Mouse (Mus musculus) embryonic facial prominence, embryonic 11.5 days (tissue): ENCODE data around the gene Grik2. TPM values are rescaled to one million over a fixed set of nuclear protein-coding genes. Genes with fewer than 3 reads are reported as not detected.
A peak's percentile ranks its signal among the peaks of the same experiment; 100 is the strongest.
"Not testable (repeated sequence)": the region's sequence is repeated elsewhere in the genome, so short reads cannot be mapped to it uniquely, and the experiment has no call there.

Source experiments
- ATAC-seq: fragments of 200-750 bp; cut with Nextera tagmentation; replicated peaks from 2 replicates; pipeline ENCODE4 v1.8.0; 2017; ENCODE audit warnings: low read depth; ENCODE audit not compliant: insufficient number of reproducible peaks, low FRiP score, low TSS enrichment
- DNase-seq: peaks from one replicate; pipeline ENCODE4 v3.0.0-alpha.2; 2015; ENCODE audit warnings: low spot score
- H3K27ac ChIP-seq: fragments of 300-500 bp; sonication (generic); replicated peaks from 2 replicates; pipeline ENCODE4 v1.5.1; 2014; ENCODE audit warnings: mild to moderate bottlenecking, low read depth, low read length, control low read depth
- H3K27me3 ChIP-seq: fragments of 300-500 bp; sonication (generic); 2 replicates; pipeline ENCODE4 v1.6.1; 2014; ENCODE audit warnings: mild to moderate bottlenecking, low read length, moderate library complexity, mixed read lengths; ENCODE audit not compliant: control insufficient read depth, insufficient read depth
- H3K36me3 ChIP-seq: fragments of 300-500 bp; sonication (generic); replicated peaks from 2 replicates; pipeline ENCODE4 v1.6.1; 2014; ENCODE audit warnings: low read depth, mild to moderate bottlenecking, low read length, moderate library complexity, mixed read lengths; ENCODE audit not compliant: control insufficient read depth, insufficient read depth
- H3K4me1 ChIP-seq: fragments of 300-500 bp; sonication (generic); 2 replicates; pipeline ENCODE4 v1.6.1; 2014; ENCODE audit warnings: low read length, mixed read lengths; ENCODE audit not compliant: control insufficient read depth, insufficient read depth
- H3K4me2 ChIP-seq: fragments of 300-500 bp; sonication (generic); 2 replicates; pipeline ENCODE4 v1.6.1; 2014; ENCODE audit warnings: low read depth, mild to moderate bottlenecking, control low read depth, low read length, moderate library complexity
- H3K4me3 ChIP-seq: fragments of 300-500 bp; sonication (generic); 2 replicates; pipeline ENCODE4 v1.5.1; 2014; ENCODE audit warnings: low read depth, low read length, control low read depth
- H3K9ac ChIP-seq: fragments of 300-500 bp; sonication (generic); replicated peaks from 2 replicates; pipeline ENCODE4 v1.6.1; 2014; ENCODE audit warnings: mild to moderate bottlenecking, control low read depth, low read length
- H3K9me3 ChIP-seq: fragments of 300-500 bp; sonication (generic); replicated peaks from 2 replicates; pipeline ENCODE4 v1.6.1; 2016; ENCODE audit warnings: mild to moderate bottlenecking, low read length, inconsistent platforms, mixed read lengths; ENCODE audit not compliant: control insufficient read depth
- WGBS: fragments of 180-500 bp; shearing (Covaris S2); extraction: QIAGEN DNeasy Blood & Tissue Kit; methylation state at CpG from one replicate; pipeline ENCODE4 v1.1.7; 2014; 5-methylcytosine and 5-hydroxymethylcytosine counted together
- polyA plus RNA-seq: library from polyadenylated mRNA; unstranded; fragments of >200 nt; fragmentation: Nextera tagmentation; extraction: Ambion mirVana; gene quantifications from 2 replicates; pipeline ENCODE4 v1.2.1, GENCODE M21; 2014

Gene Grik2
- polyA plus RNA-seq, 1 experiment from 2014 or later, result 3.8 TPM

GRCm38 (mm10) chr10:49319880-49320279 lies 468.7 kb downstream of the Grik2 start:
- Histone ChIP-seq H3K4me1 (no peaks in the 10 kb centered on the region), H3K4me3 (no peak overlapping the region), H3K27me3 (no peaks in the 10 kb centered on the region), H3K9ac (no peak overlapping the region), H3K9me3 (no peaks in the 10 kb centered on the region), H3K36me3 (no peaks in the 10 kb centered on the region), H3K27ac (no peak overlapping the region), H3K4me2 (no peak overlapping the region)
- DNase-seq, result no peak
- ATAC-seq, result no peak
- 63% methylated on average over 2 of the region's 2 CpGs for WGBS

GRCm38 (mm10) chr10:49256247-49256939 lies 532.2 kb downstream of the Grik2 start:
- H3K27me3 ChIP-seq, result no peaks in the 10 kb centered on the region
- no peak overlapping the region for H3K27ac ChIP-seq
- ATAC-seq, result peak; percentile 89
- 4% methylated on average over 2 of the region's 2 CpGs for WGBS
- H3K4me1 ChIP-seq, result no peaks in the 10 kb centered on the region
- no peak overlapping the region for H3K4me3 ChIP-seq
- H3K36me3 ChIP-seq, result no peaks in the 10 kb centered on the region
- H3K9ac ChIP-seq, result no peak overlapping the region
- DNase-seq, result peak; percentile 49
- H3K4me2 ChIP-seq, result no peak overlapping the region
- no peaks in the 10 kb centered on the region for H3K9me3 ChIP-seq

GRCm38 (mm10) chr10:49237356-49237755 lies 551.2 kb downstream of the Grik2 start:
- H3K27me3 ChIP-seq, H3K9me3 ChIP-seq, H3K4me3 ChIP-seq, H3K36me3 ChIP-seq, H3K4me2 ChIP-seq, ATAC-seq, H3K27ac ChIP-seq, H3K4me1 ChIP-seq, H3K9ac ChIP-seq, DNase-seq: not testable (repeated sequence)
- WGBS, result 68% methylated on average over 6 of the region's 6 CpGs

GRCm38 (mm10) chr10:49236844-49237243 lies 551.7 kb downstream of the Grik2 start:
- not testable (repeated sequence) for H3K9ac ChIP-seq, H3K4me1 ChIP-seq, H3K9me3 ChIP-seq, DNase-seq, H3K36me3 ChIP-seq, H3K27me3 ChIP-seq, H3K27ac ChIP-seq, H3K4me3 ChIP-seq, H3K4me2 ChIP-seq, ATAC-seq

- 81% methylated on average over 1 of the region's 1 CpGs for WGBS
- Histone ChIP-seq H3K27me3 (no peaks in the 10 kb centered on the region), H3K36me3 (no peaks in the 10 kb centered on the region), H3K27ac (no peak overlapping the region), H3K9ac (no peak overlapping the region), H3K9me3 (no peaks in the 10 kb centered on the region), H3K4me2 (no peak overlapping the region), H3K4me1 (no peaks in the 10 kb centered on the region), H3K4me3 (no peak overlapping the region)
- DNase-seq, result no peak
- no peak for ATAC-seq
Measured at GRCm38 (mm10) chr10:49220096-49220495, 568.5 kb downstream of the Grik2 start.

GRCm38 (mm10) chr10:49219631-49220030 lies 568.9 kb downstream of the Grik2 start:
- Histone ChIP-seq H3K27ac (no peak overlapping the region), H3K4me3 (no peak overlapping the region), H3K9ac (no peak overlapping the region), H3K9me3 (no peaks in the 10 kb centered on the region), H3K4me1 (no peaks in the 10 kb centered on the region), H3K27me3 (no peaks in the 10 kb centered on the region), H3K4me2 (no peak overlapping the region), H3K36me3 (no peaks in the 10 kb centered on the region)
- no peak for ATAC-seq
- no peak for DNase-seq
- 56% methylated on average over 3 of the region's 3 CpGs for WGBS

GRCm38 (mm10) chr10:49191773-49192371 lies 596.7 kb downstream of the Grik2 start:
- Histone ChIP-seq H3K36me3 (no peaks in the 10 kb centered on the region), H3K9me3 (no peaks in the 10 kb centered on the region), H3K9ac (no peak overlapping the region), H3K4me3 (no peak overlapping the region), H3K27ac (no peak overlapping the region), H3K27me3 (no peaks in the 10 kb centered on the region), H3K4me1 (no peaks in the 10 kb centered on the region), H3K4me2 (no peak overlapping the region)
- DNase-seq (no peak), ATAC-seq (no peak)

- H3K9me3 ChIP-seq, result no peaks in the 10 kb centered on the region
- WGBS, result 90% methylated on average over 1 of the region's 1 CpGs
- H3K27ac ChIP-seq, result no peak overlapping the region
- H3K4me1 ChIP-seq, result no peaks in the 10 kb centered on the region
- H3K36me3 ChIP-seq, result no peaks in the 10 kb centered on the region
- no peak for DNase-seq
- no peak overlapping the region for H3K9ac ChIP-seq
- H3K4me3 ChIP-seq, result no peak overlapping the region
- ATAC-seq, result no peak
- no peaks in the 10 kb centered on the region for H3K27me3 ChIP-seq
- no peak overlapping the region for H3K4me2 ChIP-seq
Measured at GRCm38 (mm10) chr10:49191291-49191690, 597.3 kb downstream of the Grik2 start.
